Mouse (Mus musculus) intestine, embryonic 14.5 days (tissue): ENCODE data around the gene Rab36. TPM values are rescaled to one million over a fixed set of nuclear protein-coding genes. Genes with fewer than 3 reads are reported as not detected.
A peak's percentile ranks its signal among the peaks of the same experiment; 100 is the strongest.

Experiments
- ATAC-seq: fragments of 200-750 bp; cut with Nextera tagmentation; replicated peaks from 2 replicates; pipeline ENCODE4 v1.8.0; 2017; ENCODE audit warnings: low read depth, moderate number of reproducible peaks, moderate TSS enrichment, moderate library complexity; ENCODE audit not compliant: low FRiP score, low TSS enrichment
- DNase-seq: peaks from one replicate; pipeline ENCODE4 v3.0.0-alpha.2; 2018; ENCODE audit warnings: low spot score
- H3K27ac ChIP-seq: fragments of 300-500 bp; sonication (generic); 2 replicates; pipeline ENCODE4 v1.5.1; 2014; ENCODE audit warnings: low read depth, mild to moderate bottlenecking, control low read depth
- H3K27me3 ChIP-seq: fragments of 300-500 bp; sonication (generic); replicated peaks from 2 replicates; pipeline ENCODE4 v1.6.1; 2014; ENCODE audit warnings: low read length, control low read depth; ENCODE audit not compliant: control insufficient read depth, insufficient read depth
- H3K36me3 ChIP-seq: fragments of 300-500 bp; sonication (generic); 2 replicates; pipeline ENCODE4 v1.6.1; 2014; ENCODE audit warnings: low read length, control low read depth; ENCODE audit not compliant: control insufficient read depth, insufficient read depth
- H3K4me1 ChIP-seq: fragments of 300-500 bp; sonication (generic); replicated peaks from 2 replicates; pipeline ENCODE4 v1.6.1; 2014; ENCODE audit warnings: low read length, control low read depth, mixed read lengths; ENCODE audit not compliant: control insufficient read depth, insufficient read depth
- H3K4me2 ChIP-seq: fragments of 300-500 bp; sonication (generic); 2 replicates; pipeline ENCODE4 v1.6.1; 2014; ENCODE audit warnings: low read length
- H3K4me3 ChIP-seq: fragments of 300-500 bp; sonication (generic); 2 replicates; pipeline ENCODE4 v1.5.1; 2014; ENCODE audit warnings: low read depth, low read length, control low read depth, mixed read lengths
- H3K9ac ChIP-seq: fragments of 300-500 bp; sonication (generic); 2 replicates; pipeline ENCODE4 v1.6.1; 2014; ENCODE audit warnings: mild to moderate bottlenecking, low read length
- H3K9me3 ChIP-seq: fragments of 300-500 bp; sonication (generic); 2 replicates; pipeline ENCODE4 v1.6.1; 2016; ENCODE audit warnings: low read length, control low read depth; ENCODE audit not compliant: control insufficient read depth
- WGBS: fragments of 180-500 bp; shearing (Covaris S2); extraction: QIAGEN DNeasy Blood & Tissue Kit; methylation state at CpG from one replicate; pipeline ENCODE4 v1.1.7; 2014; 5-methylcytosine and 5-hydroxymethylcytosine counted together
- polyA plus RNA-seq: library from polyadenylated mRNA; unstranded; fragments of >200 nt; fragmentation: Nextera tagmentation; extraction: Ambion mirVana; gene quantifications from 2 replicates; pipeline ENCODE4 v1.2.1, GENCODE M21; 2014

Rab36 gene
- polyA plus RNA-seq, 1 experiment from 2014 or later: 8.2 TPM

DNA sequence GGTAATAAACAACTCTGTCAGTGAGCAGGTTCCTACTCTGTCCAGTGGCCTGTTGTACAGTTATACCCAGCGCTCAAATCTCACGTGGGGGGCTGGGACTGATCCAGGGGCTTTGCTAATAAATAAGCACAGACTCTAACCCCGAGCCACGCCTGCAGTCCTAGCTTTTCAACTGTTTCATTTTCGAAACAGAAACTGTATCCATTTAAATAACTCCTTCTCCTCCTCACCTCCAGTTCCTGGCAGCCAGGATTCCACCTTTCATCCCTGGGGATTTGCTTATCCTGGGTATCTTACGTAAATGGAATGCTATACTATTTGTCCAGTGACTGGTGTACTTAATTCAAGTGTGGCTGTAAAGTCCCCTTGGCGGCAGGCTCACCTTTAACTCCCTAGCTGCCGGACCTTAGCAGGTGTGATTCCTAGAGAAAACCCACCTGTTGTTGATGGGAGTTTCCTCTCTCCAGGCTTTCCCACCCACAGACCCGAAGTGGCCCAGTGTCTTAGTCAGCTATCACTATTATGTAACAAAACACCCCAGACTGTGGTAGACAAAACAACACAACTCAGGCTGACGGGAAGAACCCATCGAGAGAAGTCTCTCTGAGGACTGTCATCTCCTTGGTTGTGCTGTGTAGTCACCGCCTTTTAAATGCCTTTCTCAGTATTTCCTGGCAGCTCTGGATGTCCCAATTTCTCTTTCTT, 31.9 kb downstream of the Rab36 start:
- 26% methylated on average over 12 of the region's 12 CpGs for WGBS
- no peaks in the 10 kb centered on the region for H3K27me3 ChIP-seq
- H3K9ac ChIP-seq: no peak overlapping the region
- H3K4me2 ChIP-seq: peak overlapping the region; percentile 18
- no peak for DNase-seq
- H3K9me3 ChIP-seq: no peaks in the 10 kb centered on the region
- H3K36me3 ChIP-seq: no peaks in the 10 kb centered on the region; the same call in 1 of the 2 replicates
- ATAC-seq: no peak
- H3K4me3 ChIP-seq: no peak overlapping the region
- no peak overlapping the region for H3K27ac ChIP-seq
- peaks cover 30% of the 10 kb centered on the region for H3K4me1 ChIP-seq

DNA sequence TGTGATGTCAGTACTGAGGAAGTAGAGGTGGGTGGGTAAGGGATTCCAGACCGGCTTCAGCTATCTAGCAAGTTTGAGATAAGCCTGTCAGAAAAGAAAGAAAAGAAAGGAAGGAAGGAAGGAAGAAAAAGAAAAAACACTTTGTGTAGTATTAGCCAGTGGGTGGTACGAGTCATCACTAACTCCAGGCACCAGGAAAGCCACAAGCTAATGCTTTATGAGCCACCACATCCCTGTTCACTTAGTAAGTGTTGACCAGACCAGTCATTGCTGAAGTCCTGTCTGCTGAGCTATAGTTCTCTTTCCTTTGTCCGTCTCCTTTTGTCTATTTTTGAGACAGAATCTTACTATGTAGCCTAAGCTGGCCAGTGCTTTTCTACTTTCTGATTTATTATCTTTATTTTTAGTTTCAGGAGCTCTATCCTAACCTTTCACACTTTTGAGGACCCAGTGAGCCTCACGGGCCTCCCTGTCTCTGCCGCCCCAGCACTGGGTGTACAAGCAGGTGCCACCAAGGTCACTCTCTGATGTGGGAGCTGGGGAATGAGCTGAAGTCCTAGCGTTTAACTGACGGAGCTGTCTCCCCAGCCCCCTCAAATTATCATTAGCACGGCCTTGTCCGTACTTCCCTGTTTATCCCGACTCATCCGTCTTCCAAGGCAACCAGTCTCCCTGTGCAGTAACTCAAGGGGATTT, 33.6 kb downstream of the Rab36 start:
- DNase-seq: no peak
- Histone ChIP-seq H3K27me3 (no peaks in the 10 kb centered on the region), H3K4me2 (no peak overlapping the region), H3K4me1 (peaks cover 30% of the 10 kb centered on the region), H3K9ac (no peak overlapping the region), H3K9me3 (no peaks in the 10 kb centered on the region), H3K27ac (no peak overlapping the region), H3K36me3 (0 out of 2 replicates have a peak, but pooled peaks cover 3% of the 10 kb centered on the region), H3K4me3 (no peak overlapping the region)
- 31% methylated on average over 11 of the region's 11 CpGs for WGBS
- no peak for ATAC-seq

DNA sequence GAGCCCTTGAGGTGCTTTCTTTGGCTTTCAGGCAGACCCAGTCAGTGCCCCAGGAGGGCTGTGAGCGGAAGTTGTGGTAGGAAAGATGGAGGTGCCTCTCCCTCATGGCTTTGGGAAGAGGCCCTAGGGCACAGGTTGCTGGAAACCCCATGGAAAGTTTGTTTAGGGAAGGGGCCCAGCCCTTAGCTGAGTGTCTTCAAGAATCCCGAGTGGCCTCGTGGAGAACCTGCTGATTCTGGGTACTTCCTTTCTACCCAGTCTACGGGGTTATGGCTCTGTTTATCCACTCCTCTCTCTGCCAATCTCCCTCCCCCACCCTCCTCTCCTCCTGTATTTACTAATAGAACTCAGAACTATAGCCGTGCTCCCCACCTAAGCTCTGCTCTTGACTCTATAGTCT, 38.8 kb downstream of the Rab36 start:
- H3K9me3 ChIP-seq: no peaks in the 10 kb centered on the region
- DNase-seq: no peak
- H3K36me3 ChIP-seq: 0 out of 2 replicates have a peak, but pooled peaks cover 3% of the 10 kb centered on the region
- WGBS: 46% methylated on average over 5 of the region's 5 CpGs
- no peak overlapping the region for H3K9ac ChIP-seq
- no peak overlapping the region for H3K4me2 ChIP-seq
- H3K4me1 ChIP-seq: peaks cover 5% of the 10 kb centered on the region; the same call in 1 of the 2 replicates
- no peak overlapping the region for H3K4me3 ChIP-seq
- H3K27me3 ChIP-seq: no peaks in the 10 kb centered on the region
- no peak overlapping the region for H3K27ac ChIP-seq
- no peak for ATAC-seq

DNA sequence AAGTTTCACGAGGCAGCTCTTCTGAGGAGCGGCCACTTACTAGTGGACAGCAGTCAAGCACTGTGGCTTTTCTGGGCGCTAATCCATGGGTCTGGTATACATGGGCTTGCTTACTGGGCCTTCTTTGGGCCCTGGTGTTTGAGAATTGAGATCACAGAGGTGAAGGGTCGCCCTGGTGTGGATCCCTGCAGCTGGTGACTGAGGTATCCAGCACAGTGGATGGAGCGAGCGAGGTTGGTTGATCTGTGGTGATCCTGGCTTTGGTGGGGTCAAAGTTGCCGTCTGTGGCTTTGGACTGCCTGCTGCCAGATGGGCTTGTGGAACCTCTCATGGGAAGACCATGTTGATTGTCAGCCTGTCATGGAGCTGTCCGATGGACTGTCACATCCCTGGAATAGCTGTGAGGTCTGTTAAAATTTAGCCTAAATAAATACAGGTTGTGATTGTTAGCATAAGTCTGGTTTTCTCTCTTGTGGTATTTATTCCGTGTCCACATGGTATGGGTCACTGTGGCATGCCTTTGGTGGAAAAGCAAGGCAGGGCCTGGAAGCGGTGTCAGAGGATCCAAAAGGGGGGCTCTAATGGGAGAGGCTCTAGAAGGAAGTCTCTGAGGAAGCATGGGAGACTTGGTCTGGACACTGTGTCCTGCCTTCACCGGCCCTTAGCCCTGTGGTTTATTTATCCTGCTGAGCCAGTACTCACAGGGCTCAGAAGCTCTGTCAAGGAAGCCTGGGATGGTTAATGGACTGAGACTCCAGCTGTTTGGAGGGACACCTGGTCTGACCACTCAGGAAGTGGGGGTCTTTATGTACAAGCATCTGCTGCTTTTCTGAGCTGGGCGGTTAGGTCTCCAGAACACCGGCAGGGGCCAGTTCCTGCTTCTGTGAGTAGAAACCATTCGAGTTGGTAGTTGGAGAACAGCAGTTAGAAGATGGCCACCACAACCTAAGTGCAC, 41.6 kb downstream of the Rab36 start:
- H3K9ac ChIP-seq: no peak overlapping the region
- peaks cover 5% of the 10 kb centered on the region; the same call in 1 of the 2 replicates for H3K4me1 ChIP-seq
- no peaks in the 10 kb centered on the region for H3K9me3 ChIP-seq
- H3K4me2 ChIP-seq: no peak overlapping the region
- no peak for DNase-seq
- H3K4me3 ChIP-seq: no peak overlapping the region
- 60% methylated on average over 14 of the region's 14 CpGs for WGBS
- no peak overlapping the region for H3K27ac ChIP-seq
- H3K36me3 ChIP-seq: 0 out of 2 replicates have a peak, but pooled peaks cover 3% of the 10 kb centered on the region
- ATAC-seq: no peak
- no peaks in the 10 kb centered on the region for H3K27me3 ChIP-seq

DNA sequence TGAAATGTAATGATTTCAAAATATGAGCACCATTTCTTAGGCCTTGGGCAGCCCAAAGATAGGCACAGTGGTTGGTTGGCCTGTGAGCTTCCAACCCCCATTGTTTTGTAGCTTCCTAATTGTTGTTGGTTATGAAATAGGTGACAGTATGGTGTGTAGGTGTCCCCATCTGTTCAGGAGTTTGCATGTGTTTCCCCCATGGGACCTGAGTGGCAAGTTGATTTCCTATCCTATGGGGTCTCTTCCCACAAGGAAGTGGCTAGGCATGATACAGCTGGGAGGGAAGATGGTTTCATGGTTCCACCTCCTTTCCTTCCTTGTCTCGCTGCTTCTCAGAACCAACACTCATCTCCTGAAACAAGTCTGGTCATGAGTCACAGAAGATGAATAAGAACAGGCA, 48.5 kb downstream of the Rab36 start:
- no peaks in the 10 kb centered on the region for H3K36me3 ChIP-seq
- H3K27me3 ChIP-seq: no peaks in the 10 kb centered on the region
- H3K9me3 ChIP-seq: no peaks in the 10 kb centered on the region
- H3K4me3 ChIP-seq: no peak overlapping the region
- no peaks in the 10 kb centered on the region for H3K4me1 ChIP-seq
- no peak overlapping the region for H3K4me2 ChIP-seq
- no peak overlapping the region for H3K9ac ChIP-seq
- DNase-seq: no peak
- no peak for ATAC-seq
- 95% methylated on average over 1 of the region's 1 CpGs for WGBS
- no peak overlapping the region for H3K27ac ChIP-seq

DNA sequence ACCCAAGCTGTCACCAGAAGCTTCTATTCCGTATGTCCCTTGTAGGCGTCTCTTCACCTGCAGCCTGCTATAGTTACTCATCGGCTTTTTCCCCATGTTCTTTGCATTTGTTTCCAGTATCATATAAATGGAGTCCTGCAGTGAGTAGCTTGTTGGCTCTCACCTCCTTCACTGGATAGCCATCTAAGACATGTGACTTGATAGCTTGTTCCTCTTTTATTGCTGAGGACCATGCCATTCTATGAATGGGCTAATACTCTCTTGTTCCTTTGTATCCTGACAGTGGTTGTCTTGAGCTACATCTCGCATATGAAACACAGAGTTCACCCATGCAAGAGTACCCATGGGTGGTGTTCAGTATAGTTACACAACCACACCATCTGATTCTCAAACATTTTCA, 51.6 kb downstream of the Rab36 start:
- ATAC-seq (no peak), DNase-seq (no peak)
- Histone ChIP-seq H3K4me1 (peaks cover 6% of the 10 kb centered on the region), H3K4me2 (no peak overlapping the region), H3K9me3 (no peaks in the 10 kb centered on the region), H3K9ac (no peak overlapping the region), H3K36me3 (no peaks in the 10 kb centered on the region), H3K4me3 (no peak overlapping the region), H3K27me3 (no peaks in the 10 kb centered on the region), H3K27ac (no peak overlapping the region)
- WGBS: 87% methylated on average over 4 of the region's 4 CpGs

- DNase-seq (no peak), ATAC-seq (no peak)
- Histone ChIP-seq H3K27me3 (no peaks in the 10 kb centered on the region), H3K4me1 (peaks cover 10% of the 10 kb centered on the region), H3K4me2 (no peak overlapping the region), H3K36me3 (no peaks in the 10 kb centered on the region), H3K27ac (no peak overlapping the region), H3K4me3 (no peak overlapping the region), H3K9me3 (no peaks in the 10 kb centered on the region), H3K9ac (no peak overlapping the region)
- WGBS: 57% methylated on average over 10 of the region's 10 CpGs
Observed at GRCm38 (mm10) chr10:75091478-75092152, 54.8 kb downstream of the Rab36 start.
